Mouse (Mus musculus) ES-E14 (cell line): ENCODE results near the gene Rasd1.

Source experiments
- CHD2 ChIP-seq: IDR thresholded peaks from 2 replicates; pipeline ENCODE4 v1.6.1; 2014; ENCODE audit warnings: mild to moderate bottlenecking, low read depth, low read length, inconsistent platforms
- HCFC1 ChIP-seq: IDR thresholded peaks from 2 replicates; pipeline ENCODE4 v1.6.1; 2012; ENCODE audit warnings: low read length, inconsistent platforms, borderline replicate concordance; ENCODE audit not compliant: insufficient read depth
- MAFK ChIP-seq: IDR thresholded peaks from 2 replicates; pipeline ENCODE4 v1.6.1; 2014; ENCODE audit warnings: mild to moderate bottlenecking, low read depth, low read length, inconsistent platforms; ENCODE audit not compliant: insufficient read depth
- ZC3H11A ChIP-seq: IDR thresholded peaks from 2 replicates; pipeline ENCODE4 v1.6.1; 2012; ENCODE audit warnings: low read depth, mild to moderate bottlenecking, inconsistent platforms, low read length, borderline replicate concordance
- ZNF384 ChIP-seq: IDR thresholded peaks from 2 replicates; pipeline ENCODE4 v1.6.1; 2012; ENCODE audit warnings: low read depth, low read length, inconsistent platforms

DNA sequence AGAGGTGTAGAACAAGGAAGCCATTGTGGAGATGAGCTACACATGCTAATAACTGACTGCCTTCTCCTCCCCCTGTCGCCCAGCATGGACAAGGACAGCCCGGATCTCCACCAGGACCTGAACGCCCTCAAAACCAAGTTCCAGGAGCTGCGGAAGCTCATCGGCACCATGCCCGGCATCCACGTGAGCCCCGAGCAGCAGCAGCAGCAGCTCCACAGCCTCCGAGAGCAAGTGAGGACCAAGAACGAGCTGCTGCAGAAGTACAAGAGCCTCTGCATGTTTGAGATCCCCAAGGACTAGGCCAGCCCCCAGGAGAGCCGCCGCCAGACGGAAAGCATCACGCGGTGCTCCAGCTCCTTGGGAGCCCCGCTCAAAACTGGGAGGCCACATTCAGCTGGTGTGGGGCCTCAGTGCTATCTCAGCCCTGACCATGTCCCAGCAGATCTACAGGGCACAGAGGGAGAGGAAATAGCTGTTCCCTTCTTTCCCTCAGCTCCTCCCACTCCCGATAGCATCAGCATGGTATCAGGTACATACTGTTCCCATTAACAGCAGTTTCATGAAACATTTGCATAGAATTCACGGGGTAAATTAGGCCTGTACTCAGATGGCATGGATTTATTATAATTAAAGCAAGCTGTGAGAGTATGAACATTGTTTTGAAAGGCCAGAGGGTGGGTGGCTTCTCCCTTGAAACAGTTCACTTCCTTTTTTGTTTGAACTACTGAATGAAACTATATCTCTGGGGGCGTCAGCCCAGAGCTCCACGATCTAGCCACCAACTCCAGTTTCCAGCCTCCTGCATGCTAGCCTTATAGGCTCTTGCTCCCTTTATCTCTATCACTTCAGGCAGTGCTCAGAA, 4.0 kb downstream of the Rasd1 start:
- TF ChIP-seq ZC3H11A (no peak), HCFC1 (no peak), ZNF384 (no peak), CHD2 (no peak), MAFK (no peak)
